Comparison of ENCODE assay signal across 16 mouse cellular contexts in the genomic region with DNA sequence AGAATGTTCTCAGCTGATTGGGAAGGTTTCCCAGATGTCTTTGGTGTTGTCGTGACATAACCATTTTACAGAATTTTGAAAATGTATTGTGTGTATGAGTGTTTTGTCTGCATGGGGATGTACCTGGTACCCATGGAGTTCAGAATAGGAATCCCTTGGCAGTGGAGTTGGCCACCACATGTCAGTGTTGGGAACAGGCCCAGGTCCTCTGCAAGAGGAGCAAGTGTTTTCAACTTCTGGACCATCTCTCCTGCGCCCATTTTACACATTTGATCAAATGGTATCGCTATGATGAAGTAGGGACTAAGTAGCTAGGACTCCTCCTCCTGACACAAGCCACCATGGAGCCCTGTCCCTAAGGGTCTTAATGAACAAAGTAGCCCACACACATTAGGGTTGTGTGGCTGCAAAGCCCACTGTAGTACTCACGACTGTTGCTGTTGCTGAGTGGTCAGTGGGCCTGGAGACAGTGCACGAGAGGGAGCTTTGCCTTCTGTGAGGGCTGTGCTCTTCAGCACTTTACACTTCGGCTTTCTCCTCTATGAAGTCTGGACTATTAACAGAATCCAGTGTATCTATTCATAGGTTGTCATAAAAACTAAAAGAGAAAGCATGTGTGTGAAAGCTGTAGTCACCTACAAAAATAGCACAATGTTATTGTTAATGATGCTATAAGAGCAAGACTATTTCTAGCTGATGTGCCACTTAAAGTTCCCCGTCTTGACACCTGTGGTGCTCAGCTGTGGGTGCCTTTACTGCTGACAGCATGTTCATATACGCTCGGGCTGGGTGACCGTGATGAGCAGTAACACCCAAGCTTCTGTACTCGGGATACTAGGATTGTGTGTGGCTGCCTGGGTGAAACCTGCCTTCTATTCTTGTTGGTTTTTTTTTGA. TPM values are rescaled to one million over a fixed set of nuclear protein-coding genes. Genes with fewer than 3 reads are reported as not detected.
A peak's percentile ranks its signal among the peaks of the same experiment; 100 is the strongest.
DNase-seq lines count a peak whose midpoint lies in the region; ATAC-seq and TF ChIP-seq lines count a peak whose summit lies in the region.
"Had no signal": no experiment of that assay in that cellular context is flagged by ENCODE, and none has a peak within 500 bp of the region (broad histone marks: within the 10 kb centered on the region; RNA-seq: fewer than 3 reads in every experiment).

No protein-coding gene starts in this region.

- peaks cover 14% of the 10 kb centered on the region; the same call in 1 of the 2 replicates for H3K4me1 ChIP-seq in lung, embryonic 14.5 days (ENCODE audit: insufficient read depth)
- H3K4me1 ChIP-seq in heart, embryonic 12.5 days (replicated peaks): peaks cover 55% of the 10 kb centered on the region
- H3K4me1 ChIP-seq in small intestine, adult 2 months (ENCODE audit: control insufficient read depth, insufficient read depth, insufficient read length, low read length): peaks cover 28% of the 10 kb centered on the region
- H3K4me1 ChIP-seq in forebrain, embryonic 12.5 days: peaks cover 10% of the 10 kb centered on the region
- H3K4me1 ChIP-seq: forebrain, embryonic 13.5 days had no signal

- peak; percentile 49 for DNase-seq in gastrocnemius, adult 2 months
- DNase-seq in gastrocnemius, postnatal 10 days: no peak
- no peak for DNase-seq in lung, embryonic 14.5 days
- DNase-seq in lung, postnatal 14 days: no peak
- no peak for DNase-seq in embryo, embryonic 10.5 days (ENCODE audit: low spot score)
- DNase-seq: cerebellum, adult 18-20 months; thymus, postnatal 25 days had no signal

- no peaks in the 10 kb centered on the region for H3K9me3 ChIP-seq in lung, embryonic 14.5 days (ENCODE audit: low read depth, low read length)
- no peaks in the 10 kb centered on the region for H3K9me3 ChIP-seq in heart, embryonic 12.5 days (replicated peaks)
- no peaks in the 10 kb centered on the region for H3K9me3 ChIP-seq in forebrain, embryonic 12.5 days
- H3K9me3 ChIP-seq: forebrain, embryonic 13.5 days; limb, embryonic 15.5 days; neural tube, embryonic 15.5 days had no signal

- peak overlapping the region; percentile 82 for H3K27ac ChIP-seq in gastrocnemius, adult 2 months
- peak overlapping the region; percentile 38; the same call in 1 of the 2 replicates for H3K27ac ChIP-seq in lung, embryonic 14.5 days (ENCODE audit: low read depth)
- peak overlapping the region; percentile 84 for H3K27ac ChIP-seq in heart, embryonic 12.5 days (ENCODE audit: poor library complexity, severe bottlenecking)
- H3K27ac ChIP-seq in small intestine, adult 2 months (ENCODE audit: insufficient read depth, low read depth, low read length): peak overlapping the region; percentile 13; the same call in 1 of the 2 replicates
- no peak overlapping the region for H3K27ac ChIP-seq in forebrain, embryonic 12.5 days
- H3K27ac ChIP-seq: forebrain, embryonic 13.5 days; left cerebral cortex, adult 2 months; limb, embryonic 15.5 days; neural tube, embryonic 15.5 days had no signal

- no peak for ATAC-seq in lung, embryonic 14.5 days (ENCODE audit: insufficient read depth)
- peak; percentile 18; the same call in 1 of the 2 replicates for ATAC-seq in heart, embryonic 12.5 days (ENCODE audit: insufficient number of reproducible peaks, low FRiP score)
- no peak for ATAC-seq in forebrain, embryonic 12.5 days (ENCODE audit: low FRiP score)
- ATAC-seq: forebrain, embryonic 13.5 days; inflammation-experienced regulatory T-cells, adult 6 months; Patski had no signal

- H3K36me3 ChIP-seq in lung, embryonic 14.5 days (ENCODE audit: insufficient read depth): no peaks in the 10 kb centered on the region
- no peaks in the 10 kb centered on the region for H3K36me3 ChIP-seq in heart, embryonic 12.5 days
- no peaks in the 10 kb centered on the region for H3K36me3 ChIP-seq in small intestine, adult 2 months (ENCODE audit: control insufficient read depth, insufficient read depth, low read length)
- no peaks in the 10 kb centered on the region for H3K36me3 ChIP-seq in forebrain, embryonic 12.5 days (replicated peaks)
- H3K36me3 ChIP-seq: limb, embryonic 15.5 days; neural tube, embryonic 15.5 days had no signal

- no peak overlapping the region for H3K4me3 ChIP-seq in gastrocnemius, adult 2 months
- H3K4me3 ChIP-seq in lung, embryonic 14.5 days (ENCODE audit: low read depth, low read length): no peak overlapping the region
- no peak overlapping the region for H3K4me3 ChIP-seq in heart, embryonic 12.5 days
- H3K4me3 ChIP-seq in small intestine, adult 2 months (ENCODE audit: low read depth, low read length): no peak overlapping the region
- H3K4me3 ChIP-seq in forebrain, embryonic 12.5 days (replicated peaks): no peak overlapping the region
- H3K4me3 ChIP-seq: forebrain, embryonic 13.5 days; left cerebral cortex, adult 2 months; limb, embryonic 15.5 days; neural tube, embryonic 15.5 days had no signal

- H3K27me3 ChIP-seq in lung, embryonic 14.5 days (ENCODE audit: insufficient read depth, low read length): no peaks in the 10 kb centered on the region
- H3K27me3 ChIP-seq in heart, embryonic 12.5 days (replicated peaks): no peaks in the 10 kb centered on the region
- no peaks in the 10 kb centered on the region for H3K27me3 ChIP-seq in small intestine, adult 2 months (ENCODE audit: control insufficient read depth, insufficient read depth, low read length)
- H3K27me3 ChIP-seq in forebrain, embryonic 12.5 days: no peaks in the 10 kb centered on the region
- H3K27me3 ChIP-seq: forebrain, embryonic 13.5 days; limb, embryonic 15.5 days; neural tube, embryonic 15.5 days; Patski had no signal

- 79% methylated on average over 11 of the region's 11 CpGs for WGBS in lung, embryonic 14.5 days
- WGBS in heart, embryonic 12.5 days: 52% methylated on average over 11 of the region's 11 CpGs
- 80% methylated on average over 11 of the region's 11 CpGs for WGBS in small intestine, adult 2 months
- WGBS in forebrain, embryonic 12.5 days: 93% methylated on average over 11 of the region's 11 CpGs

- no peak overlapping the region for H3K9ac ChIP-seq in lung, embryonic 14.5 days
- 0 out of 2 replicates have a peak overlapping the region, but pooled peaks have one; percentile 25 for H3K9ac ChIP-seq in heart, embryonic 12.5 days
- no peak overlapping the region for H3K9ac ChIP-seq in forebrain, embryonic 12.5 days
- H3K9ac ChIP-seq: forebrain, embryonic 13.5 days; limb, embryonic 15.5 days; neural tube, embryonic 15.5 days had no signal

- no peak overlapping the region for H3K4me2 ChIP-seq in lung, embryonic 14.5 days
- peak overlapping the region; percentile 34; the same call in 1 of the 2 replicates for H3K4me2 ChIP-seq in heart, embryonic 12.5 days
- H3K4me2 ChIP-seq in forebrain, embryonic 12.5 days: no peak overlapping the region
- H3K4me2 ChIP-seq: forebrain, embryonic 13.5 days; limb, embryonic 15.5 days; neural tube, embryonic 15.5 days had no signal

- TF ChIP-seq POLR2A in small intestine, adult 2 months (IDR thresholded peaks at IDR 0.05; ENCODE audit: low read depth, low read length): no peak

- no peak for TF ChIP-seq CTCF in gastrocnemius, adult 2 months (IDR thresholded peaks at IDR 0.05)
- TF ChIP-seq CTCF in lung, embryonic 14.5 days (IDR thresholded peaks at IDR 0.05; ENCODE audit: low read depth): no peak
- TF ChIP-seq CTCF in small intestine, adult 2 months (IDR thresholded peaks at IDR 0.05; ENCODE audit: extremely low read depth, insufficient read length, insufficient replicate concordance, low read depth, low read length): no peak

- intact Hi-C loops in gastrocnemius, adult 2 months (cut with DNase I): no loop called here

RNA-seq across cellular contexts. Expression of gene Adamtsl4, which starts 7.3 kb away (rescaled TPM):
- total RNA-seq in gastrocnemius, adult 2 months (2021): 10 to 100 TPM; 17.2 to 32.0 TPM
- total RNA-seq in gastrocnemius, postnatal 10 days (2021): 10 to 100 TPM; 23.9 to 26.3 TPM
- 1.6 and 4.0 TPM in 2 replicates for polyA plus RNA-seq in lung, embryonic 14.5 days (2014; fragmentation: Nextera tagmentation; extraction: Ambion mirVana)
- polyA plus RNA-seq in heart, embryonic 12.5 days (2016; fragmentation: Nextera tagmentation; extraction: Ambion mirVana): 4.3 and 4.9 TPM in 2 replicates
- polyA plus RNA-seq in small intestine, adult 2 months (2012; rRNA removed): 6.4 and 8.2 TPM in 2 replicates
- 0.65 and 1.1 TPM in 2 replicates for polyA plus RNA-seq in forebrain, embryonic 12.5 days (2016; fragmentation: Nextera tagmentation; extraction: Ambion mirVana)

RNA-seq across cellular contexts. Expression of gene Mcl1, which starts 36.5 kb away (rescaled TPM):
- 100 to 1,000 TPM; 110 to 123 TPM for total RNA-seq in gastrocnemius, adult 2 months (2021)
- total RNA-seq in gastrocnemius, postnatal 10 days (2021): 100 to 1,000 TPM in 1 of 2 experiments, 10 to 100 TPM in 1; 96.8 to 111 TPM
- 82.3 and 83.2 TPM in 2 replicates for polyA plus RNA-seq in lung, embryonic 14.5 days (2014; fragmentation: Nextera tagmentation; extraction: Ambion mirVana)
- polyA plus RNA-seq in heart, embryonic 12.5 days (2016; fragmentation: Nextera tagmentation; extraction: Ambion mirVana): 65.2 and 66.9 TPM in 2 replicates
- 119 and 327 TPM in 2 replicates for polyA plus RNA-seq in small intestine, adult 2 months (2012; rRNA removed)
- 69.3 and 74.0 TPM in 2 replicates for polyA plus RNA-seq in forebrain, embryonic 12.5 days (2016; fragmentation: Nextera tagmentation; extraction: Ambion mirVana)

RNA-seq across cellular contexts. Expression of gene Ecm1, which starts 44.3 kb away (rescaled TPM):
- total RNA-seq in gastrocnemius, adult 2 months (2021): 10 to 100 TPM; 18.0 to 23.0 TPM
- total RNA-seq in gastrocnemius, postnatal 10 days (2021): 10 to 100 TPM; 19.7 to 29.7 TPM
- polyA plus RNA-seq in lung, embryonic 14.5 days (2014; fragmentation: Nextera tagmentation; extraction: Ambion mirVana): 23.5 and 27.7 TPM in 2 replicates
- polyA plus RNA-seq in heart, embryonic 12.5 days (2016; fragmentation: Nextera tagmentation; extraction: Ambion mirVana): 82.4 and 90.1 TPM in 2 replicates
- 157 and 174 TPM in 2 replicates for polyA plus RNA-seq in small intestine, adult 2 months (2012; rRNA removed)
- polyA plus RNA-seq in forebrain, embryonic 12.5 days (2016; fragmentation: Nextera tagmentation; extraction: Ambion mirVana): 13.2 and 14.5 TPM in 2 replicates
